Mouse (Mus musculus): ENCODE data around the gene Pym1.
"Not testable (repeated sequence)": the region's sequence is repeated elsewhere in the genome, so short reads cannot be mapped to it uniquely, and the experiment has no call there.

- TF ChIP-seq EP300 (optimal IDR thresholded peaks at IDR 0.05); CTCF (IDR thresholded peaks at IDR 0.05; ENCODE audit: low read depth): not testable (repeated sequence)
These were observed 22.2 kb upstream of the Pym1 start for GRCm38 (mm10) chr10:128725466-128725865.

Data from stomach, postnatal 0 days (tissue).